Mouse (Mus musculus) Patski (cell line): ENCODE data around the gene Fbxw7. TPM values are rescaled to one million over a fixed set of nuclear protein-coding genes. Genes with fewer than 3 reads are reported as not detected.

ENCODE experiments used
- ATAC-seq: fragments of 100-300 bp; one replicate; pipeline ENCODE4 v1.8.0; 2021
- CTCF ChIA-PET: fragments of 350-600 bp; sonication (Branson Sonifier 250); formaldehyde crosslinking; loops from one replicate; lab custom pipeline; 2022; ENCODE audit warnings: inconsistent platforms; lab: Charles Lee
- POLR2A ChIA-PET: fragments of 350-600 bp; sonication (Branson Sonifier 250); formaldehyde crosslinking; loops from one replicate; lab custom pipeline; 2022; ENCODE audit warnings: antibody characterized with exemption, inconsistent platforms; lab: Charles Lee
- DNase-seq: peaks from one replicate; pipeline ENCODE4 v3.0.0-alpha.2; 2011; ENCODE audit warnings: low read depth, low spot score
- H3K27me3 ChIP-seq: fragments of 371-371 bp; one replicate; pipeline ENCODE4 v1.5.1; 2021
- CTCF ChIP-seq: fragments of 100-300 bp; IDR thresholded peaks from one replicate; pipeline ENCODE4 v1.5.1; 2021
- in situ Hi-C: fragments of 300-500 bp; cut with MboI; formaldehyde crosslinking; loops from 3 replicates; pipeline ENCODE4 v1.11.1; 2018; ENCODE audit warnings: low pct_unique_long_range_greater_than_20kb, mixed read lengths
- polyA plus RNA-seq: library from polyadenylated mRNA; unstranded; gene quantifications from one replicate; pipeline ENCODE4 v1.2.3, GENCODE M21; 2021

Fbxw7 gene
- polyA plus RNA-seq, 1 experiment from 2014 or later, result 23.5 TPM

DNA sequence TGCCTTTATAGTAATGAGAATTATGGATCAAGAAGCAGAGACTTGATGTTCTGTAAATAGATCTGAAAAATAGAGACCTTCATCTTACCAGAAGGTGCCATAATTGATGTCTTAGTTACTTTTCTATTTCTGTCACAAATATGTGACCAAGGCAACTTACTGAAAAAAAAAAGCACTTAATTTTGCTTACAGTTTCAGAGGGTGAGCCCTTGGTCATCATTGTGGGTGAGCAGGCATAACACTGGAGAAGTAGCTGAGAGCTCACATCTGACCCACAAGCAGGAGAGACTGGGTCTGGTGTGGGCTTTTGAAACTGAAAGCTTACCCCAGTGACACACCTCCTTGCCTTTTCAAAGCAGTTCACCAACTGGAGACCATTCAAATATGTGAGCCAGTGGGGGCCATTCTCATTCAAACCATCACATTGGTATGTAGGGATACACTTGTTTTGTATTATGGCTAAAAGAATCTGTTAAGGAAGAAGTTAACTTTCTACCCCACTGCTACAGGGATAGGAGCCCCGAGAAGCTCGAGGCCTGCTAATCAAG, 5.7 kb downstream of the Fbxw7 start:
- DNase-seq (no peak), ATAC-seq (no peak)
- in situ Hi-C loops, result no loop called here
- ChIA-PET CTCF (interaction anchor here (0.8 to 3.2 kb wide), 6 partner anchors 11 to 79 kb away, joined by 3 to 12 read pairs (median 4); no protein-coding TSS in a partner anchor), POLR2A (interaction anchor here (0.5 kb wide), 1 partner anchor 117 kb away, joined by 3 read pairs; no protein-coding TSS in a partner anchor)
- no peaks in the 10 kb centered on the region for H3K27me3 ChIP-seq
- TF ChIP-seq CTCF, result no peak

DNA sequence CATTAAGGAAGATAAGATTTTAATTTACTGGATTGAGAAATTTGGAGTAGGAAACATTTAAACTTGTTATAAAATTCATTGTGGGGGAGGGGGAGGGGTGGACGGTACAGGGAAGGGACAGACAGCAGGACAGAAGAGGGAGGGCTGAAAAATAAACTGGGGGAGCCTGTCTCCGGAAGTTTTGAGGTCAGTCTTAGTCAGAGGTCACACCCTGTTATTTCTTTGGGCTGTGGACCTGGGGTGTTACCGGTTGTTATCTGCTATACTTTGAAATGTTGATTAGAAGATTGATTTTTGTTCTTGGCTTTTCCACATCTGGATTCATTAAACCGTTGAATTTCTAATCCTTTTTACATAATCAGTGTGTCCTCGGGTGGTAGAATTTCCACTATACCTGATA, 10.9 kb downstream of the Fbxw7 start:
- ChIA-PET POLR2A (interaction anchor here (0.7 to 1.2 kb wide), 3 partner anchors 11 to 924 kb away, joined by 3 to 5 read pairs (median 3); partner anchors contain the start of gene Fbxw7), CTCF (interaction anchor here (0.9 to 1.9 kb wide), 5 partner anchors 10 to 133 kb away, joined by 3 to 11 read pairs (median 4); no protein-coding TSS in a partner anchor)
- DNase-seq, result no peak
- no peak for TF ChIP-seq CTCF
- in situ Hi-C loops, result loop anchor here (25.0 kb wide), 1 partner anchor 664 kb away; the partner anchor contains the start of genes Gm6525 and Mnd1
- H3K27me3 ChIP-seq, result no peaks in the 10 kb centered on the region
- ATAC-seq, result no peak

- in situ Hi-C loops, result loop anchor here (25.0 kb wide), 1 partner anchor 664 kb away; the partner anchor contains the start of genes Gm6525 and Mnd1
- CTCF ChIA-PET, result interaction anchor here (1.0 to 1.8 kb wide), 2 partner anchors 10 to 16 kb away, joined by 4 to 11 read pairs; no protein-coding TSS in a partner anchor
- no peak for DNase-seq
These were observed 11.3 kb downstream of the Fbxw7 start for GRCm38 (mm10) chr3:84826405-84826804.

GRCm38 (mm10) chr3:84826938-84827337, 11.9 kb downstream of the Fbxw7 start:
- no peak for ATAC-seq

More at GRCm38 (mm10) chr3:84826405-84826804, 11.3 kb downstream of the Fbxw7 start:
- no peak for TF ChIP-seq CTCF
- no peaks in the 10 kb centered on the region for H3K27me3 ChIP-seq
- POLR2A ChIA-PET, result interaction anchor here (0.5 to 0.7 kb wide), 2 partner anchors 36 to 136 kb away, joined by 3 read pairs; no protein-coding TSS in a partner anchor
- no peak for ATAC-seq

GRCm38 (mm10) chr3:84827617-84828016, 12.5 kb downstream of the Fbxw7 start:
- CTCF ChIA-PET, result interaction anchor here (1.4 to 1.8 kb wide), 2 partner anchors 8 to 15 kb away, joined by 4 to 11 read pairs; no protein-coding TSS in a partner anchor
- no peak for DNase-seq
- in situ Hi-C loops, result loop anchor here (25.0 kb wide), 1 partner anchor 665 kb away; the partner anchor contains the start of genes Gm6525 and Mnd1
- H3K27me3 ChIP-seq, result no peaks in the 10 kb centered on the region
- TF ChIP-seq CTCF, result no peak
- POLR2A ChIA-PET, result interaction anchor here (0.7 kb wide), 2 partner anchors 9 to 93 kb away, joined by 3 to 4 read pairs; no protein-coding TSS in a partner anchor
- no peak for ATAC-seq

More at GRCm38 (mm10) chr3:84826938-84827337, 11.9 kb downstream of the Fbxw7 start:
- in situ Hi-C loops, result loop anchor here (25.0 kb wide), 1 partner anchor 665 kb away; the partner anchor contains the start of genes Gm6525 and Mnd1
- DNase-seq, result no peak
- CTCF ChIA-PET, result interaction anchor here (1.0 to 1.8 kb wide), 3 partner anchors 9 to 16 kb away, joined by 4 to 11 read pairs (median 4); no protein-coding TSS in a partner anchor
- POLR2A ChIA-PET, result interaction anchor here (0.5 to 0.7 kb wide), 3 partner anchors 37 to 136 kb away, joined by 3 read pairs; no protein-coding TSS in a partner anchor
- TF ChIP-seq CTCF, result no peak
- H3K27me3 ChIP-seq, result no peaks in the 10 kb centered on the region

GRCm38 (mm10) chr3:84829366-84829765, 14.3 kb downstream of the Fbxw7 start:
- CTCF ChIA-PET, result interaction anchor here (0.8 kb wide), 1 partner anchor 14 kb away, joined by 3 read pairs; no protein-coding TSS in a partner anchor
- no peak for ATAC-seq
- no peak for TF ChIP-seq CTCF
- no peaks in the 10 kb centered on the region for H3K27me3 ChIP-seq
- POLR2A ChIA-PET, result interaction anchor here (0.7 kb wide), 1 partner anchor 980 kb away, joined by 7 read pairs; no protein-coding TSS in a partner anchor
- in situ Hi-C loops, result loop anchor here (25.0 kb wide), 1 partner anchor 667 kb away; the partner anchor contains the start of genes Gm6525 and Mnd1
- no peak for DNase-seq

DNA sequence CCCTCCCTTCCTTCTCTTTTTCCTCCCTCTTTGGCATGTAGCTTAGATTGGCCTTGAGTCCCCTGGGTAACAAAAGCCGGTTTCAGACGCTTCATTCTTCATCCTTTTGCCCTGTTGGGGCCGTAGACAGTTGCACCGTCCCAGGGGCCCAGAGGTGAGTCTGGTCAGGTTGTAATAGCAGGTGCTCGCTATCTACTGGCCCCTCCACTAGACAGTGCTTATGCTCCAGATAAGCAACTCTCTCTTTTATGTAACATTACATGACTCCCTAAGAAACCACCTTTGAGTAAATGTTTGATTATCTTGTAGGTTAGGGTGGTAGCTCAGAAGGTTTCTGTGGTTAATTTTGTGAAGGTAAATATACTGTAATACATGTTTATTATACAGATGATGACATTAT, 21.0 kb downstream of the Fbxw7 start:
- CTCF ChIA-PET, result interaction anchor here (1.1 to 1.9 kb wide), 5 partner anchors 9 to 220 kb away, joined by 3 to 7 read pairs (median 4); no protein-coding TSS in a partner anchor
- no peak for TF ChIP-seq CTCF
- no peaks in the 10 kb centered on the region for H3K27me3 ChIP-seq
- no peak for DNase-seq
- in situ Hi-C loops, result loop anchor here (25.0 kb wide), 1 partner anchor 674 kb away; the partner anchor contains the start of genes Gm6525 and Mnd1
- ATAC-seq, result no peak
- POLR2A ChIA-PET, result no interaction called here

DNA sequence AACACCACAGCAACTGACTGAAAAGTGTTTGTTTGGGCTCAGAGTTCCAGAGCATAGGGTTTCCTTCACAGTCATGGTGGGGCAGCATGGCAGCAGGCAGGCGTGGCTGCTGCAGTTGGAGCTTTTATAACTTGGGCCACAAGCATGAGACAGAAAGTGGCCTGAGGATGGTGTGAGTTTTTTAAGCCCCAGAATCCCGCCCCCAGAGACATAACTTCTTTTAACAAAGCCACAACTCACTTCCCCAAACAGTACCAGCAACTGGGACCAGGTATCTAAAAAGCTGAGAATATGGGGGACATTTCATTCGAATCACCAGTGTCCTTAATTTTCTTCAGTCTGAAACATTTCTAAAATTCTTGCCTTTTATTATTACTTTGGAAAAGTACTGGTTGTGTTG, 22.9 kb downstream of the Fbxw7 start:
- ChIA-PET POLR2A (no interaction called here), CTCF (interaction anchor here (0.7 to 5.8 kb wide), 3 partner anchors 14 to 145 kb away, joined by 3 to 44 read pairs (median 4); no protein-coding TSS in a partner anchor)
- DNase-seq (no peak), ATAC-seq (no peak)
- no peaks in the 10 kb centered on the region for H3K27me3 ChIP-seq
- no peak for TF ChIP-seq CTCF
- in situ Hi-C loops, result loop anchor here (25.0 kb wide), 1 partner anchor 676 kb away; the partner anchor contains the start of genes Gm6525 and Mnd1

GRCm38 (mm10) chr3:84839499-84839898, 24.4 kb downstream of the Fbxw7 start:
- ChIA-PET CTCF (interaction anchor here (0.7 to 5.8 kb wide), 7 partner anchors 11 to 224 kb away, joined by 3 to 44 read pairs (median 4); no protein-coding TSS in a partner anchor), POLR2A (no interaction called here)
- no peak for TF ChIP-seq CTCF
- H3K27me3 ChIP-seq, result no peaks in the 10 kb centered on the region
- ATAC-seq (no peak), DNase-seq (no peak)
- in situ Hi-C loops, result loop anchor here (25.0 kb wide), 1 partner anchor 677 kb away; the partner anchor contains the start of genes Gm6525 and Mnd1

DNA sequence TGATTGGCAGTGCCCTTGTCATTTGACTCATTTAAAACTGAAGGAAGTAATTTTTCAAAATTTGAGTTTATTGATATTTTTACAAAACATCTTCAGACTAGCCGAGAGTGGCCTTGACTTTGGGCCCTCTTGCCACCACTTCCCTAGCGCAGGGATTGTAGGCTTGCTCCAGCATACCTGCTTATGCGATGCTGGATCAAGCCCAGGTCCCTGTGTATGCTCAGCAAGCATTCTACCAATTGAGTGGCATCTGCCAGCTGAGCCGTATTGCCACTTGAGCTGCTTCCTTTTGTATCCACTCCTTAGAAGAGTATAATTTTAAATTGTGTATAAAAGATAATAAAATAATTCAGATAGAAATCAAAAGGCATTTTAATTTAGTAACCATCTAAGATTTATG, 26.2 kb downstream of the Fbxw7 start:
- CTCF ChIA-PET, result interaction anchor here (1.2 to 5.8 kb wide), 9 partner anchors 16 to 148 kb away, joined by 3 to 44 read pairs (median 8); partner anchors contain the start of gene Fbxw7
- POLR2A ChIA-PET, result no interaction called here
- ATAC-seq, result no peak
- TF ChIP-seq CTCF, result no peak
- DNase-seq, result no peak
- in situ Hi-C loops, result loop anchor here (10.0 to 25.0 kb wide), 2 partner anchors 226 to 679 kb away; partner anchors contain the start of genes Gm6525 and Mnd1
- H3K27me3 ChIP-seq, result no peaks in the 10 kb centered on the region
